Mouse (Mus musculus) mouse trophoblast stem cell (cell line): ENCODE data around the gene Tph2.

Experiments
- in situ Hi-C, 2 experiments: fragments of 300-500 bp; cut with MseI, MboI; formaldehyde crosslinking; loops; 2 replicates in 1 of 2; 3 replicates in 1 of 2; pipeline ENCODE4 v1.15.1; 2025

Gene Tph2

GRCm38 (mm10) chr10:115137016-115137415, 47.8 kb downstream of the Tph2 start:
- in situ Hi-C loops: no loop called here

GRCm38 (mm10) chr10:115127907-115128306, 56.9 kb downstream of the Tph2 start:
- in situ Hi-C loops: no loop called here

DNA sequence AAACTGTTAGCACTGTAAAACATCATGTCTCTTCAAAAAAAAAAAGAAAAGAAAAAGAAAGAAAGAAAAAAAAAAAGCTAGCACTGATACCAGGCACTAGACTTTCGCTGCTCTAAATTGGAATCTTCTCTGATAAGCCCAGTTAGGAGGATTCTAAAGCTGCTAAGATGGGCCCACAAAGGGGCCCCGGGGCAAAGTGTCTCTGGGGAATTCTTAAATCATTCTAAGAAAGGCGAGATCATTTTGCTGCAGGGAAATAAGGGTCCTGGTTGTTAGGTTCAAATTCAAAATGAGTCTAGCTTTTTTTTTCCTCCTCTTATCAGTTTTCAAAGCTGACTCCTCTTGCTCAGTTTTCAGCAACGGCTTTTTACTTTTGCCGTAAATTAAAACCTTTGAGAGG, 59.3 kb downstream of the Tph2 start:
- in situ Hi-C loops: no loop called here

GRCm38 (mm10) chr10:115125027-115125426, 59.8 kb downstream of the Tph2 start:
- in situ Hi-C loops: no loop called here

- in situ Hi-C loops: no loop called here
Observed at GRCm38 (mm10) chr10:115107666-115108540, 76.9 kb downstream of the Tph2 start.

DNA sequence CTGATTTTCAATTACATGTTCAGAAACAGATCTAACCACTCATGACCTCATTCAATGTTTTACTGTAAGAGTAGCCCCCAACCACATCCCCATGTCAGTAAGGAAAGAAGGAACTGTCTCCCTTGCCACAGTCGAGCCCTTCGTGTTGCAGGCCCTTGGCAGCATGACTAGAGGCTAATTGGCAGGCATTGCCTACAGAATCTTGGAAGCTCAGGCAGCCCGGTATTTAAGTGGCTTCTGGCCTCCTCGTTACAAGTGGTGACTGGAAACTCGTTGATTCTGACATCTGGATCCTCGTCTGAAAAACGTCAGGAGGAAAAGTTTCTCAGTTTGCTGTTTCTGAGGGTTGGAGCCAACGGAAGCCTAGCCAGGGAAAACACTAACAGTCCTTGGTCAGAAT, 80.6 kb downstream of the Tph2 start:
- in situ Hi-C loops: no loop called here

GRCm38 (mm10) chr10:115099890-115100580, 84.8 kb downstream of the Tph2 start:
- in situ Hi-C loops: no loop called here

- in situ Hi-C loops: no loop called here
Observed at GRCm38 (mm10) chr10:115097163-115097562, 87.7 kb downstream of the Tph2 start.

DNA sequence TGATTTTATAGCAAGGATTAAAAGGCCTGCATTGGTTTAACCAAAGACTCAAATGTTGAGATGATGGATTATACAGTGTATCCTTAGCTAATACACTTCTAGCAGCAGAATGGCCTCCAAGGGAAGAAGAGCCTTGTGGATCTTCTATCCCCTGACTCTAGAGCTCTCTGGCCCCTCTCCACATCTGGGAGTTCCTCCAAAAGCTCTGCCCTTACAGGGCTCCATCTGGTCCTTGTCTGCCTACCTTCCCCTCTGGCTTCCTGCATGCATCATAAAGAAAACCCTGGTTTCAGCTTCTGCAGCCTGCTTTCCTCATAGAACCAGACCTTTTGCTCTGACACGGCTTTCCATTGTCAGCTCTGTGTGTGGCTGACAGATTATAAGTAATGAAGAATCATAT, 88.6 kb downstream of the Tph2 start:
- in situ Hi-C loops: no loop called here

DNA sequence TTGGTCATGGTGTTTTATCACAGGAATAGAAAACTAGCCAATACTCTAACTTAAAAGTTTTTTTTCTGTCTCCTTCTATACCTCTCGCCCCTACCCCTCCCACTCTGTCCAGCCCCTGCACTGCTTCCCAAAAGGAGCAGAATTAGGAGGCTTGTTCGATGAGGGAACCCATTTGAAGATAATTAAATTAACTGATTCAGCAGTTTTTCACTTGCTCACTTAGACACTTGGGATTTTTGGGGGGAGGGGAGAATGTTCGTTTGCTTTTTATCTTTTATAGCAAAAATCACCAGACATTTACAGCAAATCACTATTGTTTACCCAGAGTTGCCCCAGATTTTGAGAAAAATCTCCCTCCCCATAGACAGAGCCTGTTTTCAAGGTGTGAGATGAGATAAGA, 106.6 kb downstream of the Tph2 start:
- in situ Hi-C loops: no loop called here

DNA sequence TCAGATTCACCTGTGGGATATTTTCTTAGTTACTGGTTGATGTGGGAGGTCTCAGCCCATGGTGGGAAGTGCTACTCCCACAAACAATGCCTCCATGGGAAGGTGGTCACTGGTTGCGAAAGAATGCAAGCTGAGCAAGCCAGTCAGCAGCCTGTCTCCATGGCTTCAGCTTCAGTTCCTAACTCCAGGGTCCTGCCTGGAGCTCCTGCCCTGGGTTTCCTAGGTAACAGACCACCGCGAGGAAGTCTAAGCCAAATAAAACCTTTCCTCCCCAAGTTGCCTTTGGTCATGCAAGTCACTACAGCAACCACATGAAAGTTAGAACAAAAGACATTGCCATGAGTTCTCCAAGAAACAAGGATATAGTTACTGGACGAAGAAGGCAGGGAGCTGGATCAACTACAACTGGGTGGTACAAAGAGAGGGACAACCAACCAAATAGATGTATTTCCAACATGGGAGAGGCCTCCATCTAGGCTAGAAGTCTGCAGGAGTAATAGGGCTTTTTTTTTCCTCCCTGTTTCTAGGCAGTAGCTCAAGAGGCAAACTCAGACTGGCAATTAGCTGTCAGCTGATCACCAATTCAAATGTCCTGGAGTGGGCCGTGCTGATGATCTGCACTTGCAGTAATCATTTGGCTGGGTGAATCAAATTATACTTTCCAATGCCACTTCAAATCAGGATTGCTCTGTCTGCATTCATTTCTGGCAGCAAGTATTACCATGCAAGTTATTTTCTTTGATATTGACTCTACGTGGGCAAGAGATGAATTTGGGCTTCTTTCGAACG, 115.5 kb downstream of the Tph2 start:
- in situ Hi-C loops: no loop called here

GRCm38 (mm10) chr10:115063936-115064335, 120.9 kb downstream of the Tph2 start:
- in situ Hi-C loops: no loop called here

- in situ Hi-C loops: no loop called here
Observed at GRCm38 (mm10) chr10:115061498-115061897, 123.3 kb downstream of the Tph2 start.

DNA sequence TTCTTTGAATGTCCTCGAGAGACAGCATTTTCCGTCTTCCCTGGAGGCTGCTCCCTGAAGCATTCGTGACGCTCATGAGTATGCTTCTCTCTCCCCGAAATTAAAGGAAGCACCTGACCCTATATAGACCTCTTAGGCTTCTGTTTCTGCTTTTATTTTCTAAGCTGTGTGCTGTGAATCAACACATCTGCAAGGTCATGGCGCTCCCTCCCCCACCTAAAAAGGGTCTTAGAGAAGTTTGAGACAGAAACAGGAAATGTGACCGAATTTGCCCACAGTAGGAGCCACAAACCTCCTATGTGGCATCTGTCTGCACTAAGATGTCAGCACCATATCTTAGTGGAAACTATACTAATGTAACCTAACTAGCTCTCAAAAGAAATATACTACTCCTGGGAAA, 124.1 kb downstream of the Tph2 start:
- in situ Hi-C loops: no loop called here

DNA sequence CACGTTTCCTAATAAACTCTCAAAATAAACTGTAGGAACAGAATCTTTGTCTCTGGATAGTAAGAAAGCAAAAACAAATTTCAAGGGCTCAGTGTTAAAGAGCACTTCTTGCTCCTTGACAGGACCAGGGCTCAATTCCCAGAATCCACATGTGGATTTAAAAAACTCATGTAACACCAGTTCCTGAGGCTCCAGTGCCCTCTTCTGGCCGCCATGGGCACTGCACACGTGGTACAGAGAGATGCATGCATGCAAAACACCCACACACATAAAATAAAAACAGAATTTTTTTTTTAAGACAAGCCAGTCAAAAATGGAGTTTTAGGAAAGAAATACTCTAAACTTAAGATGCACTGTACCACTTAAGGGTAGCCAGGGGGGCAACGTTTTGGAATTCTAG, 133.2 kb downstream of the Tph2 start:
- in situ Hi-C loops: no loop called here

DNA sequence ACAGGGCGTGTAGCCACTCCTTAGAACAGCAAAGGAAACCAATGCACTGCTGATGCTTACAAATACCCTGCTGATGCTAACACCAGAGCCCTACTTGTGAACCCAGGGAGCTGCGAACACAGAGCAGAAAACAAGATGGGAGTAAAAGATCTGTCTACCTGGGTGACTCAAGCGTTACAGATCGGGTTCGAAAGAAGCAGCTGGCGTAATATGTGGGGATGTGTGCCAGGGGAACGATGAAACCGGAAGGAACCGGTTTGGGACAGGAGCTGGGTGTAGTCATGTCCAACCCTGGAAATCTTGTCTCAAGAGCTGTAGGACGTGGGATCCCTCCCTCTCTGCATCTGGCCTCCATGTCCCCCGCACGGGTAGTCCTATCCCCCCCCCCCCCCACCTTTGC, 134.1 kb downstream of the Tph2 start:
- in situ Hi-C loops: no loop called here

GRCm38 (mm10) chr10:115050178-115050577, 134.6 kb downstream of the Tph2 start:
- in situ Hi-C loops: no loop called here

GRCm38 (mm10) chr10:115048565-115048964, 136.3 kb downstream of the Tph2 start:
- in situ Hi-C loops: no loop called here

GRCm38 (mm10) chr10:115035748-115036147, 149.1 kb downstream of the Tph2 start:
- in situ Hi-C loops: no loop called here
